Mouse (Mus musculus): ENCODE results near the gene Olfr610.
"Not testable (repeated sequence)": the region's sequence is repeated elsewhere in the genome, so short reads cannot be mapped to it uniquely, and the experiment has no call there.

Olfr610 gene

DNA sequence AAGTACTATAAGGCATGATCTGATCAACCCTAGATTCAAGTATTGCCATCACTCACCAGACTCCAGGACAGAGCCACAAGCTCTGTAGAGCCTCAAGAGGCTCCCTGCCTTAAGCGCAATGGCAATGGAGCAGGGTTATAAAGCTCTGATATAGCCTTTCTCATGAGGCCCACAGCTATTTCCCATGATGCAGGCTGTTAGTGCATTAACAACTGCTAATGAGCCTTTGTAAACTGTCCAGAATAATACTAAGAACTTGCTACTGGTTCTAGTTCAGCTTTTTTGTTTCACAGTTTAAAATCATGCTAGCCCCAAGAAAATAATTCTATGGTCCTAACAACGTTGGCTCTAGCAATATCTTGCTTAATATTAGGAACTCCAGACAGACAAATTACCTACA, at the start of gene Olfr610:
Gene Olfr610, minus strand, starts transcription at position 101 of the 400 bp plus-strand sequence.
- no peak for DNase-seq (ENCODE audit: low spot score in 2 of 2)

- no peak for DNase-seq (ENCODE audit: low spot score in 2 of 2)
Measured at GRCm38 (mm10) chr7:103555779-103556178, 43.9 kb upstream of the Olfr610 start, which contains the start of gene Olfr615. TSS of gene Olfr615 (plus strand) at chr7:103556079.

GRCm38 (mm10) chr7:103547774-103548173, 35.9 kb upstream of the Olfr610 start, which contains the start of gene Olfr613:
TSS of gene Olfr613 (plus strand) at chr7:103548074.
- no peak for DNase-seq (ENCODE audit: low spot score in 2 of 2)

DNA sequence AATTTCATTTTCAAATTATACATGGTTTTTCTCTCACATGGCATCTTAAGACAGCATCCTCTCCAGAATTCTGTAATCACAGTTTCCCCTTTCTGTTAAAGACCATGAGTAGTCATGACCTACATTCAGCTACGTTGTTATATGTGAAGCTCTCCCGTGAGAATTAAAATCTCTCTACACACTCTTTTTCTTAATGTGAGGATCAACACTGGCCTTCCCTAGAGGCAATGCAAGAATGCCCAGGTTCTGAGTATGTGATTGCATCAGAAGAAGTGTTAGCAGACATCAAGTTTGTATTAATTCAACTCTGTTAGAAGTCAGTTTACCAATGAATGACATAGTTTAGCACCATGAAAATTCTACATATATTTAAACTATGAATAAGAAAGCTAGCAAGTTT, 30.7 kb upstream of the Olfr610 start, which contains the start of gene Olfr612:
Gene Olfr612, minus strand, starts transcription at position 101 of the 400 bp plus-strand sequence.
- DNase-seq (ENCODE audit: low spot score in 2 of 2), result not testable (repeated sequence)

DNA sequence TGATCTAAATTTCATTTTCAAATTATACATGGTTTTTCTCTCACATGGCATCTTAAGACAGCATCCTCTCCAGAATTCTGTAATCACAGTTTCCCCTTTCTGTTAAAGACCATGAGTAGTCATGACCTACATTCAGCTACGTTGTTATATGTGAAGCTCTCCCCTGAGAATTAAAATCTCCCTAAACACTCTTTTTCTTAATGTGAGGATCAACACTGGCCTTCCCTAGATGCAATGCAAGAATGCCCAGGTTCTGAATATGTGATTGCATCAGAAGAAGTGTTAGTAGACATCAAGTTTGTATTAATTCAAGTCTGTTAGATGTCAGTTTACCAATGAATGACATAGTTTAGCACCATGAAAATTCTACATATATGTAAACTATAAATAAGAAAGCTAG, 8.8 kb upstream of the Olfr610 start, which contains the start of gene Olfr611:
Gene Olfr611, minus strand, starts transcription at position 101 of the 400 bp plus-strand sequence.
- DNase-seq (ENCODE audit: low spot score in 2 of 2), result not testable (repeated sequence)

DNA sequence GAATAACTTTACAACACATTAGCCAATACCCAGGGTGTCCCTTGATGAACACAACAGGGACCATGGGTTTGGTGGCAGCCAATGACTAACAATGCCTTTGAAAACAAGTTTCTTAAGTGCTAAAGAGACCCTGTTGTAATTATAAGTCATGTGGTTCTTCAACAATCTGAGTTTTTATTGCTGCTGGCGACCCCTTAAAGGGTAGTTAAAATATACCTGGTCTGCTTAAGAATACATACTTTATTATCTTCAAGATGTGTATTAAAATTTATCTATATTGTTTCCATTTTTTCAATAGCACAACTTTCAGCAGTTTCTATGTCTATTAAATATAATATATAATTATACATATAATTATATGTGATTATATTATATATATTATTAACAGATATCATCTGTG, 14.0 kb downstream of the Olfr610 start, which contains the start of gene Olfr609:
Gene Olfr609, minus strand, starts transcription at position 101 of the 400 bp plus-strand sequence.
- no peak for DNase-seq (ENCODE audit: low spot score in 2 of 2)

DNA sequence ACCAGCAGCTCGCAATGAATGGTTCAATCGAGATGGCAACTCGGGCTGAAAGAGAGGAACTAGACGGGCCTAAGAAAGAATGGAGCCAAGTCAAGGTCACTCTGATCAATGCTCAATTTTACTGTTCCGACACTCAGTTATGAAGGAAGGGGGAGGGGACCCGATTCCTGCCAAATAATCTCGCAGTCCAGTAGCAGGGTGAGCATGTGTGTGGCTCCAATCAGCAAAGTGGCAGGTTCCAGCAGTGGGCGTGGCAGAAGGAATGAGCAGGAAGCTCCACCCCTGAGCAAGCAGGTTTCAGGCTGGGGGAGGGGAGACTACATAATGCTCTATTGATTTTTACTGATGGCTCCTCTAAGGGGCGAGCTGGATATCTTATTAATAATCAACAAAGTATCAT, 34.8 kb downstream of the Olfr610 start:
- not testable (repeated sequence) for DNase-seq (ENCODE audit: low spot score in 2 of 2)

GRCm38 (mm10) chr7:103469577-103469976, 42.3 kb downstream of the Olfr610 start, which contains the start of gene Olfr608:
TSS of gene Olfr608 (plus strand) at chr7:103469877.
- DNase-seq (ENCODE audit: low spot score in 2 of 2), result no peak

GRCm38 (mm10) chr7:103460590-103460989, 51.3 kb downstream of the Olfr610 start:
- DNase-seq (ENCODE audit: low spot score in 2 of 2), result no peak

Measured in right cerebral cortex, postnatal 10 days (tissue).